Comparison of ENCODE assay signal across 9 mouse cellular contexts in genomic region chr11:62023494-62024233, GRCm38 (mm10).
DNase-seq lines count a peak whose midpoint lies in the region; ATAC-seq and TF ChIP-seq lines count a peak whose summit lies in the region.
"Had no signal": no experiment of that assay in that cellular context is flagged by ENCODE, and none has a peak within 500 bp of the region (broad histone marks: within the 10 kb centered on the region; RNA-seq: fewer than 3 reads in every experiment).

No protein-coding gene starts in this region.

- H3K9ac ChIP-seq in kidney, postnatal 0 days (ENCODE audit: low read depth, low read length): no peak overlapping the region
- H3K9ac ChIP-seq in embryonic facial prominence, embryonic 13.5 days: no peak overlapping the region
- no peak overlapping the region for H3K9ac ChIP-seq in lung, embryonic 14.5 days
- H3K9ac ChIP-seq: limb, embryonic 12.5 days had no signal

- no peaks in the 10 kb centered on the region for H3K27me3 ChIP-seq in kidney, postnatal 0 days (ENCODE audit: insufficient read depth, low read length)
- no peaks in the 10 kb centered on the region for H3K27me3 ChIP-seq in embryonic facial prominence, embryonic 13.5 days
- H3K27me3 ChIP-seq in lung, embryonic 14.5 days (ENCODE audit: insufficient read depth, low read length): no peaks in the 10 kb centered on the region
- H3K27me3 ChIP-seq: limb, embryonic 12.5 days had no signal

- 0 out of 2 replicates have a peak, but pooled peaks cover 5% of the 10 kb centered on the region for H3K4me1 ChIP-seq in kidney, postnatal 0 days (replicated peaks; ENCODE audit: insufficient read depth, low read length)
- H3K4me1 ChIP-seq in embryonic facial prominence, embryonic 13.5 days: peaks cover 36% of the 10 kb centered on the region
- H3K4me1 ChIP-seq in lung, embryonic 14.5 days (ENCODE audit: insufficient read depth): 0 out of 2 replicates have a peak, but pooled peaks cover 6% of the 10 kb centered on the region

- no peak for ATAC-seq in kidney, postnatal 0 days (replicated peaks; ENCODE audit: low FRiP score, low read depth)
- ATAC-seq in embryonic facial prominence, embryonic 13.5 days (ENCODE audit: insufficient number of reproducible peaks, insufficient read depth, low FRiP score, low TSS enrichment, low read depth): 0 out of 2 replicates have a peak, but pooled peaks have one; percentile 62
- ATAC-seq in lung, embryonic 14.5 days (ENCODE audit: insufficient read depth): no peak

- 69% methylated on average over 12 of the region's 12 CpGs for WGBS in kidney, postnatal 0 days
- 62% methylated on average over 12 of the region's 12 CpGs for WGBS in embryonic facial prominence, embryonic 13.5 days
- WGBS in lung, embryonic 14.5 days: 74% methylated on average over 12 of the region's 12 CpGs

- peak overlapping the region; percentile 18; the same call in 1 of the 2 replicates for H3K4me2 ChIP-seq in kidney, postnatal 0 days (ENCODE audit: low read length)
- H3K4me2 ChIP-seq in embryonic facial prominence, embryonic 13.5 days: no peak overlapping the region
- no peak overlapping the region for H3K4me2 ChIP-seq in lung, embryonic 14.5 days
- H3K4me2 ChIP-seq: limb, embryonic 12.5 days had no signal

- peak overlapping the region; percentile 84 for H3K27ac ChIP-seq in kidney, postnatal 0 days
- peak overlapping the region; percentile 55; the same call in 1 of the 2 replicates for H3K27ac ChIP-seq in embryonic facial prominence, embryonic 13.5 days
- peak overlapping the region; percentile 10 for H3K27ac ChIP-seq in lung, embryonic 14.5 days (ENCODE audit: low read depth)
- H3K27ac ChIP-seq: limb, embryonic 12.5 days had no signal

- no peak overlapping the region for H3K4me3 ChIP-seq in kidney, postnatal 0 days (replicated peaks; ENCODE audit: low read depth, low read length)
- no peak overlapping the region for H3K4me3 ChIP-seq in embryonic facial prominence, embryonic 13.5 days
- no peak overlapping the region for H3K4me3 ChIP-seq in lung, embryonic 14.5 days (ENCODE audit: low read depth, low read length)
- H3K4me3 ChIP-seq: limb, embryonic 12.5 days had no signal

- H3K9me3 ChIP-seq in kidney, postnatal 0 days (replicated peaks; ENCODE audit: low read length): no peaks in the 10 kb centered on the region
- H3K9me3 ChIP-seq in embryonic facial prominence, embryonic 13.5 days: no peaks in the 10 kb centered on the region
- H3K9me3 ChIP-seq in lung, embryonic 14.5 days (ENCODE audit: low read depth, low read length): no peaks in the 10 kb centered on the region
- H3K9me3 ChIP-seq: limb, embryonic 12.5 days had no signal

- no peak for TF ChIP-seq CTCF in kidney, postnatal 0 days (IDR thresholded peaks at IDR 0.05; ENCODE audit: low read depth)
- no peak for TF ChIP-seq CTCF in lung, embryonic 14.5 days (IDR thresholded peaks at IDR 0.05; ENCODE audit: low read depth)

- H3K36me3 ChIP-seq in kidney, postnatal 0 days (ENCODE audit: insufficient read depth, low read length): no peaks in the 10 kb centered on the region
- H3K36me3 ChIP-seq in embryonic facial prominence, embryonic 13.5 days: no peaks in the 10 kb centered on the region
- H3K36me3 ChIP-seq in lung, embryonic 14.5 days (ENCODE audit: insufficient read depth): no peaks in the 10 kb centered on the region
- H3K36me3 ChIP-seq: limb, embryonic 12.5 days had no signal

- DNase-seq in cerebellum, adult 9-11 months: peak; percentile 57
- DNase-seq in cerebellum, postnatal 10 days: no peak
- DNase-seq in kidney, postnatal 0 days (ENCODE audit: low spot score): peak; percentile 26
- no peak for DNase-seq in kidney, adult 11 months
- DNase-seq in lung, embryonic 14.5 days: peak; percentile 9
- DNase-seq in embryo, embryonic 9.5 days (ENCODE audit: extremely low spot score): no peak
- no peak for DNase-seq in yolk sac, embryonic 10.5 days (ENCODE audit: low spot score)

Comparison
In these comparisons a context has a peak if more than half of its experiments do, and no peak if none do; other contexts are left out.
1. DNase-seq: peak in cerebellum, adult 9-11 months (single experiment), kidney, postnatal 0 days (single experiment) and lung, embryonic 14.5 days (single experiment); none in cerebellum, postnatal 10 days (0 of 2), kidney, adult 11 months (single experiment), embryo, embryonic 9.5 days (single experiment) and yolk sac, embryonic 10.5 days (single experiment).
2. H3K27ac ChIP-seq: peak in every context shown above with its lines; median percentile 84 in kidney, postnatal 0 days; 55 in embryonic facial prominence, embryonic 13.5 days; 10 in lung, embryonic 14.5 days.